Mouse (Mus musculus): Measurements from ENCODE around the gene Gm15091. TPM values are rescaled to one million over a fixed set of nuclear protein-coding genes. Genes with fewer than 3 reads are reported as not detected.
"Not testable (repeated sequence)": the region's sequence is repeated elsewhere in the genome, so short reads cannot be mapped to it uniquely, and the experiment has no call there.

Gm15091 gene
- total RNA-seq (2015) (not detected in 2 replicates), total RNA-seq (2017) (not detected in 2 replicates)

DNA sequence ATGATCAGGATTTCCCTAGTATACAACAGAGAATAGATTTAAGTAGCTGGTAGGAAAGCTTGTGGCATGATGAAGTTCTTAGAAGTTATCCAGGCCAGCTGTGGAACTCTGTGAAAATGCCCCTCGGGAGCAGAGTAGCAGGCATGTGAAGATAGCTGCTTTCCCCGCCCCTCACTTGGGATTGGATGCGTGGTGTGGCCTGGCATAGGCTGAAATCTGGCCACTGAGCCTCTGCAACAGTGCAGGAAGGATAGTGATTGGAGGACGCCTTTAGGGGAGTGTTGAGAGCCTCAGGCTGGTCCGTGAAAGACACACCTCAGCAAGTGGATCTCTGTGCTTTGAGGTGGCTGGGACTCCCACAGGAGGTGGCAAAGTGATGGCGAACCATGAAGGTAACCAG is at the start of gene Gm15091:
Gm15091 (plus strand) TSS at position 301 of the 400 bp plus-strand sequence.
- ATAC-seq (replicated peaks; ENCODE audit: poor library complexity) = not testable (repeated sequence)

Other genes with a start within 250 kb of the Gm15091 start
- gene Gm15097, start 157.2 kb upstream of the Gm15091 start, total RNA-seq (2015) = not detected in 2 replicates
- gene Gm15097, start 157.2 kb upstream of the Gm15091 start, total RNA-seq (2017) = not detected in 2 replicates